Mouse (Mus musculus) brown adipose tissue, adult 24 weeks (tissue): Measurements from ENCODE around the gene Kcna10. TPM values are rescaled to one million over a fixed set of nuclear protein-coding genes. Genes with fewer than 3 reads are reported as not detected.
A peak's percentile ranks its signal among the peaks of the same experiment; 100 is the strongest.

ENCODE experiments used
- H3K27ac ChIP-seq: fragments of 200-500 bp; replicated peaks from 2 replicates; pipeline ENCODE4 v1.5.1; 2012; ENCODE audit warnings: low read depth, mild to moderate bottlenecking, low read length
- H3K4me1 ChIP-seq: fragments of 200-500 bp; 2 replicates; pipeline ENCODE4 v1.6.1; 2012; ENCODE audit warnings: low read length, mixed read lengths; ENCODE audit not compliant: control insufficient read depth, insufficient read depth, insufficient read length
- H3K4me3 ChIP-seq: fragments of 200-500 bp; 2 replicates; pipeline ENCODE4 v1.5.1; 2012; ENCODE audit warnings: low read depth, mild to moderate bottlenecking, low read length, moderate library complexity; ENCODE audit not compliant: insufficient read depth
- polyA plus RNA-seq: library from polyadenylated mRNA; stranded (reverse); fragments of >200 nt; gene quantifications from 2 replicates; pipeline ENCODE4 v1.2.4, GENCODE M21; 2012; ENCODE audit not compliant: missing spikeins, insufficient read depth, insufficient read length

The Kcna10 gene
- polyA plus RNA-seq, 1 experiment: not detected

DNA sequence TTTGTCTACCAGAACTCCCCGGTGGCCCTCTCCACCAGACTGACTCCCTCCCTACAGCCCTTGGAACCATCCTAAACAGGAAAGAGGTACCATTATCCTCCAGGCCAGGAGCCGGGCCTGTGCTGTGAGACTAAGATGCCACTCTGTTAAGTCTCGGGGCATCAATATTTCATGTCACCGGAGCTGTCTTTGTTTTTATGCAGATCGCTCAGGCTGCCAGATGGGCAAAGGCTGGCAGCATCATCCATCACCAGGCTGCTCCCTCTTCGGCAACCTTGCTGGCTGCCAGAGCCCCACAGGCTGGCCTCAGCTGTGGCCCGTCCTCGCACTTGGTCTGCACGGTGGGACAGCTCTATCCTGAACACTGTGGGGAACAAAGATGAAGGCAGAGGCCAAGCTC lies 6.4 kb upstream of the Kcna10 start:
- Histone ChIP-seq H3K4me3 (no peak overlapping the region), H3K4me1 (no peaks in the 10 kb centered on the region), H3K27ac (no peak overlapping the region)

- H3K27ac ChIP-seq: no peak overlapping the region
- H3K4me3 ChIP-seq: no peak overlapping the region
- no peaks in the 10 kb centered on the region for H3K4me1 ChIP-seq
These were observed 2.0 kb upstream of the Kcna10 start for GRCm38 (mm10) chr3:107180860-107181259.

- Histone ChIP-seq H3K4me3 (no peak overlapping the region), H3K4me1 (no peaks in the 10 kb centered on the region), H3K27ac (no peak overlapping the region)
These were observed 322 bp downstream of the Kcna10 start for GRCm38 (mm10) chr3:107183178-107183577.

- Histone ChIP-seq H3K4me3 (no peak overlapping the region), H3K27ac (no peak overlapping the region)
These were observed 2.7 kb downstream of the Kcna10 start for GRCm38 (mm10) chr3:107185597-107185996.

DNA sequence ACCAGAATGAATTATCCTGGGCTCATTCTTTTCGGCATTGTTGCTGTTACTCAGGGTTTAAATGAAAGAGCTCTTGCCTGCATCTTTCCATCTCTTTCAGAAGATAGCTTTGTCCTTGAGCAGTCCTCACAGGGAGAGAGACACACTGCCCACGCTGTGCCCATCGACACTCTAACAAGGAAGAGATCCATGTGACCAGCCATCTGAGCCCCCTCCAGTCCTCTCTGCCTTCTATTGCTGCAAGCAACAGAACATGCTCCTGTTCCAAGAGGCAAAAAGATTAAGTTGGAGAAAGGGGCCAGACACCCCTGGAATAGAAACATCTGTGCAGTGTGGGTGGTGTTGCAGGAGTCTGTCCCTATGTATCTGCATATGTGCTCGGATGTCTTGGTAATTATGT lies 4.2 kb downstream of the Kcna10 start:
- H3K27ac ChIP-seq: no peak overlapping the region
- no peaks in the 10 kb centered on the region for H3K4me1 ChIP-seq
- no peak overlapping the region for H3K4me3 ChIP-seq

More at GRCm38 (mm10) chr3:107185597-107185996, 2.7 kb downstream of the Kcna10 start:
- no peaks in the 10 kb centered on the region for H3K4me1 ChIP-seq

DNA sequence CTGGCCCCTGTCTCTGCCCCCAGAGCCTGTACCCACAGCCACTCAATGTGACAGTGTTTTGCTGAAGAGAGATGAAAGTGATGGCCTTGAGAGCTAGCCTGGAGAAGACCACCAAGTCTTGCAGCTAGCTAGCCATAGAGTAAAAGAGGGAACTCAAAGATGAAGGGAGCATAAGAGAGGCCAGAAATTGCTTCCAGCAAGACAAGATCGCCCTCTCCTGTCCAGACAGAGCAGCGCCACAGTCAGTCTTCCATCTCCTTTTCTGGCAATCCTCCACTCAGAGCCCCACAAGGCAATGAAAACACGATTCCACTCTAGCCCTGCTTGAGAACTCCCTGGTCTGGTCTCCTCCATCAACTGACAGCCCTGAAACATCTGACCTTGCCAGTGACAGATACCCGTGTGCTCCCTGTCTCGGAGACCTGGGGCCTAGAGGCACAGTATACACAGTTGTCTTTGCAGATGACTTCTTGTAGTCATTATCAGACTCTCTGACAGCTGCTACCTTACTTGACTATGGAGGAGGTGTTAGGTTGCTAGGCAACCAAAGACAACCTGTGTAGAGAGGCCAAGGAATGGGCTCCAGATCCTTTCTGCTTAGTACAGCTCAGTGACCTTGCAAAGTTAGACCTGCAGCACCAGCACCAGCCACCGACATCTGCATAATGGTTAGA lies 5.5 kb downstream of the Kcna10 start:
- H3K4me3 ChIP-seq: no peak overlapping the region
- H3K4me1 ChIP-seq: no peaks in the 10 kb centered on the region
- H3K27ac ChIP-seq: no peak overlapping the region

DNA sequence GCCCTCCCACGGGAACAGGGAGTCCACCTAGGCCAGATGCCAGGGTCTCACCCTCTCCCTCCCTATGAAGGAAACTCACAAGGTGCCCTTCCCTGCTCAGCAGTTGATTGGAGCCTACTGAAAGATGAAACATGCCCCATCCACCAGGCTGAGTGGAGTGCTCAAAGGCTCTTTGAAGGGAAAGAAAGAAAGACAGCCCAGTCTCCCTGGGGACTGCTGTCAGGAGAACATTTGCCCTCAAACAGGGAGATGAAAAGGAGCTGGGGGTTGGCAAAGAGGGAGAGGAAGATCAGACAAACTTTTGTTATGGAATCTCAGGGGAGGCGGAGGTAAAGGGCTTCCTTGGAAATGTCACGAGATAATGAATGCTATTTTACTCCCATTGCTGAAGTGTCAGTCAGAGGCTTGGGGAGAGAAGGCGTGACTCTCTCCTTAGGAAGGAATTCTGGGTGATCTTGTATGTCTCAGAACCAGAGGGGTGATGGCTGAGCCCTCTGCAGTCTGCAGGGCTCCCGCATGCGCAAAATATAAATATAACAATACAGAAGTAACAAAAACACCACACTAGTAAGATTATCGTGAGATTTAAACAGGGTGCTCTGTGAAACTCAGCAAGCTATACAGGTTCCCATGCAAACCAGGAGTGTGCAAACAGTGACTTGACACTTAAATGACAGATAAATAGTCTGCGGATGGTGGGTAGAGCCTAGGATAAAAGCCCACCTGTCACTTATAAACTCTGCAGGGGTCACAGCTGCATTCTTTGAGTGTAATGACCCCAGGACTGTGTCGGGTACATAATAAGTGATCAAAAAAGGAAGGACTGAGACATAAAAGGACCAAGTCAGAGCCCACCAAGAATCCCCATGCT lies 18.7 kb downstream of the Kcna10 start:
- Histone ChIP-seq H3K4me3 (no peak overlapping the region), H3K4me1 (peaks cover 3% of the 10 kb centered on the region; the same call in 1 of the 2 replicates), H3K27ac (no peak overlapping the region)

GRCm38 (mm10) chr3:107204413-107204812 lies 21.6 kb downstream of the Kcna10 start:
- Histone ChIP-seq H3K27ac (no peak overlapping the region), H3K4me1 (peaks cover 7% of the 10 kb centered on the region; the same call in 1 of the 2 replicates), H3K4me3 (no peak overlapping the region)

DNA sequence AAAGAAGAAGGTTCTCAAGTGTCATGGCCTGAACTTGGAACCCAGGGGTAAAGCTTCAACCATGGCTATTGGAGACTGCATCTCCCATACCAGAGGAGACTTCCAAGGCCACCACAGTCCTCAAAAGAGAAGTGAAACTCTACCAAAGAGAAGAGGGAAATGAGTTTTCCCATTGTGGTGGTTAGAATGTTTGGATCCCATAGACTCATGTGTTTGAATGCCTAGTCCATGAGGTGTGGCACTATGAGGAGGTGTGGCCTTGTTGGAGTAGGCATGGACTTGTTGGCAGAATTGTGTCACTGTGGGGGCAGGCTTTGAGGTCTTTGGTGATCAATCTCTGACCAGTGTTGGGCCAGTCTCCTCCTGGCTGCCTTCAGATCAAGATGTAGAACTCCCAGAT lies 22.3 kb downstream of the Kcna10 start:
- Histone ChIP-seq H3K4me3 (no peak overlapping the region), H3K27ac (no peak overlapping the region), H3K4me1 (peaks cover 7% of the 10 kb centered on the region; the same call in 1 of the 2 replicates)

DNA sequence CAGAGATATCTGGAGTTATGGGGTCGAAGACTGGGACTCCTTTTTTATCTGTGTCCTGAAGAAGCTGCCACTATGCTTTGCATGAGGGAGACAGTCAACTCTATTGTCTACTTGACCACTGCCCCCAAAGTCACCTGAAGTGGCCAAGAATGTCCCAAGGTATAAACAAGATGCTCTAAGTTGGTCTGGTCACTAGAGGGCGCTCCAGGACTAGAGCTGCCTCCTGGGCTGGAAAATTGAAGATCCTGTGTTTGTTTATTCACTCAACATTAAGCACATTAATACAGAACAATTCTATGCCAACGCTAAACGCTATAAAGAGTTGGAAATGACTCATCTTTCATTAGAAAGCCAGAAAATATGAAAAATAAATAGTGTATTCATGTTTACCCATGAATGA lies 23.1 kb downstream of the Kcna10 start:
- Histone ChIP-seq H3K4me3 (no peak overlapping the region), H3K27ac (no peak overlapping the region), H3K4me1 (peaks cover 7% of the 10 kb centered on the region; the same call in 1 of the 2 replicates)

- Histone ChIP-seq H3K4me3 (no peak overlapping the region), H3K27ac (peak overlapping the region; percentile 80), H3K4me1 (peaks cover 7% of the 10 kb centered on the region; the same call in 1 of the 2 replicates)
These were observed 23.8 kb downstream of the Kcna10 start for GRCm38 (mm10) chr3:107206490-107207150.

- Histone ChIP-seq H3K27ac (peak overlapping the region; percentile 25; the same call in 1 of the 2 replicates), H3K4me3 (no peak overlapping the region), H3K4me1 (peaks cover 7% of the 10 kb centered on the region; the same call in 1 of the 2 replicates)
These were observed 24.9 kb downstream of the Kcna10 start for GRCm38 (mm10) chr3:107207625-107208253.

DNA sequence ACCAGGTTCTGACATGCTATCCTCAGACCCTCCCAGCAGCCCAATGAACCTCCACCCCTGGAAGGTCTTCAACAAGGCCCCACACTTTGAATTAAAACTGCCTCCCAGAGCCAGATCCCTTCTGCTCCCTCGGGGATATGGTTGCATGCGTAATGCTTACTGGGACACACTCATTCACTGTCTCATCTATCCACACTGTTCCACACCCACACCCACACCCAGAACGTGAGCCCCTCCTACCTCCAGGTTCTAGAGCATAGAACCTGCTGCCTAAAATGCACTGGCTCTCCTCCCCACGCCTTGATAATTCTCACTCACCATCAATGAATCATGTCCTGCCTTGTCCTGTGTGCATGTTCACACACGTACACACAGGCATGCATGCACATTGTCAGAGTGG lies 31.8 kb downstream of the Kcna10 start:
- Histone ChIP-seq H3K4me1 (peaks cover 8% of the 10 kb centered on the region; the same call in 1 of the 2 replicates), H3K27ac (no peak overlapping the region), H3K4me3 (no peak overlapping the region)

DNA sequence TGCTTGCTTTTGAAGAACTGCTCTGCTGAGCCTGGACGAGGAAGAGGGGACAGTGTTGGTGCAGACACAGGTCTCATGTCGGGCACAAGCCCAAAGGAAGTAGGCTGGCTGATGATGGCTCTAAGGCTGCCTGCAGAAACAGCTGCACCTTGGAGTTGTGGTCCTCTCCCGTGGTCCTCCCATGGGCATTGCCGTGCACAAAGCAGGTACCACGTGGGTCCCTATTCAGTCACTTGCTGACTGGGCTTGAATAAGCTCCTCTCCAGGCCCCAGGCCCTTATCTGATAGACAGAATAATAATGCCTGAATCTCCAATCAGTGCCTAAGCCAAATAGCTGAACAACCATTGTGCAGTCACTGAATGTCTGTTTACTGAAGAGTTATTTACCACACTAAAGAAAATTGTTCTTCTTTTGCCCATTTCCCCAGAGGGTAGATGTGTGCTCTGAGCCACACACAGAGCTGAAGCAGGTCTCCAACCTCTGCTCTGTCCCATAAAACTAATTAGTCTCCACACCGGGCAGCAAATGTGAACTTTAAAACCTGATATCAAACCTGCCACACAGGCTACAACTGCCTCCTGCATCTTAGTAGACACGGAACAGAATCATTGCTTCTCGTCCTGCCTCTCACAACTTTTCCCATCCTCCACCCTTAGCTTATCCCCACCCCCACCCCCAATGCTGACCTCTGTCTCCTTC lies 33.7 kb downstream of the Kcna10 start:
- H3K27ac ChIP-seq: no peak overlapping the region
- no peak overlapping the region for H3K4me3 ChIP-seq
- H3K4me1 ChIP-seq: peaks cover 8% of the 10 kb centered on the region; the same call in 1 of the 2 replicates
